10 mouse cellular contexts compared by ENCODE assay signal in genomic region chr10:20723962-20724361, GRCm38 (mm10). TPM values are rescaled to one million over a fixed set of nuclear protein-coding genes. Genes with fewer than 3 reads are reported as not detected.
DNase-seq lines count a peak whose midpoint lies in the region; ATAC-seq and TF ChIP-seq lines count a peak whose summit lies in the region.
"Had no signal": no experiment of that assay in that cellular context is flagged by ENCODE, and none has a peak within 500 bp of the region (broad histone marks: within the 10 kb centered on the region; RNA-seq: fewer than 3 reads in every experiment).

No protein-coding gene starts in this region.

- peak overlapping the region; percentile 38 for H3K4me3 ChIP-seq in lung, embryonic 15.5 days
- peak overlapping the region; percentile 33 for H3K4me3 ChIP-seq in forebrain, embryonic 15.5 days
- peak overlapping the region; percentile 45 for H3K4me3 ChIP-seq in limb, embryonic 13.5 days
- H3K4me3 ChIP-seq in olfactory bulb, adult 2 months (ENCODE audit: insufficient read depth, low read depth, low read length), result peak overlapping the region; percentile 53; the same call in 1 of the 2 replicates

- no peak for ATAC-seq in lung, embryonic 15.5 days (ENCODE audit: borderline replicate concordance, extremely low read depth, low FRiP score, low TSS enrichment)
- no peak for ATAC-seq in forebrain, embryonic 15.5 days (replicated peaks)
- ATAC-seq in limb, embryonic 13.5 days (ENCODE audit: low FRiP score, low read depth), result no peak
- ATAC-seq: Patski had no signal

- H3K27me3 ChIP-seq in lung, embryonic 15.5 days, result no peaks in the 10 kb centered on the region
- H3K27me3 ChIP-seq in forebrain, embryonic 15.5 days, result no peaks in the 10 kb centered on the region
- no peaks in the 10 kb centered on the region for H3K27me3 ChIP-seq in limb, embryonic 13.5 days

- TF ChIP-seq CTCF in olfactory bulb, adult 2 months (IDR thresholded peaks at IDR 0.05; ENCODE audit: insufficient read depth, low read depth, low read length), result no peak

- no peak for TF ChIP-seq POLR2A in olfactory bulb, adult 2 months (IDR thresholded peaks at IDR 0.05; ENCODE audit: insufficient read depth, low read depth, low read length)

- DNase-seq in lung, postnatal 25 days (ENCODE audit: low spot score), result no peak
- no peak for DNase-seq in cerebellum, adult 18-20 months
- DNase-seq in right cerebral cortex, adult 2 months (ENCODE audit: low spot score in 2 of 2), result no peak
- no peak for DNase-seq in cerebellum, adult 9-11 months
- DNase-seq: thymus, postnatal 25 days had no signal

- H3K4me1 ChIP-seq in lung, embryonic 15.5 days, result peaks cover 22% of the 10 kb centered on the region
- H3K4me1 ChIP-seq in forebrain, embryonic 15.5 days, result peaks cover 33% of the 10 kb centered on the region
- peaks cover 26% of the 10 kb centered on the region for H3K4me1 ChIP-seq in limb, embryonic 13.5 days
- H3K4me1 ChIP-seq in olfactory bulb, adult 2 months (ENCODE audit: control insufficient read depth, insufficient read depth, low read length), result peaks cover 3% of the 10 kb centered on the region

- no peaks in the 10 kb centered on the region for H3K36me3 ChIP-seq in lung, embryonic 15.5 days
- H3K36me3 ChIP-seq in forebrain, embryonic 15.5 days, result no peaks in the 10 kb centered on the region
- no peaks in the 10 kb centered on the region for H3K36me3 ChIP-seq in limb, embryonic 13.5 days

- WGBS in lung, embryonic 15.5 days, result 18% methylated on average over 3 of the region's 3 CpGs
- 6% methylated on average over 3 of the region's 3 CpGs for WGBS in forebrain, embryonic 15.5 days
- WGBS in limb, embryonic 13.5 days, result 12% methylated on average over 3 of the region's 3 CpGs
- 8% methylated on average over 3 of the region's 3 CpGs for WGBS in olfactory bulb, adult 2 months

- H3K9ac ChIP-seq in lung, embryonic 15.5 days, result peak overlapping the region; percentile 26; the same call in 1 of the 2 replicates
- H3K9ac ChIP-seq in forebrain, embryonic 15.5 days (replicated peaks), result peak overlapping the region; percentile 35; the same call in 1 of the 2 replicates
- 0 out of 2 replicates have a peak overlapping the region, but pooled peaks have one; percentile 57 for H3K9ac ChIP-seq in limb, embryonic 13.5 days

- peak overlapping the region; percentile 59 for H3K4me2 ChIP-seq in lung, embryonic 15.5 days
- peak overlapping the region; percentile 49 for H3K4me2 ChIP-seq in forebrain, embryonic 15.5 days (replicated peaks)
- H3K4me2 ChIP-seq in limb, embryonic 13.5 days (replicated peaks), result peak overlapping the region; percentile 64

- H3K27ac ChIP-seq in lung, embryonic 15.5 days, result no peak overlapping the region
- no peak overlapping the region for H3K27ac ChIP-seq in forebrain, embryonic 15.5 days (replicated peaks)
- peak overlapping the region; percentile 77; the same call in 1 of the 2 replicates for H3K27ac ChIP-seq in limb, embryonic 13.5 days
- no peak overlapping the region for H3K27ac ChIP-seq in olfactory bulb, adult 2 months (ENCODE audit: insufficient read depth, low read depth, low read length)

- H3K9me3 ChIP-seq in lung, embryonic 15.5 days, result no peaks in the 10 kb centered on the region
- no peaks in the 10 kb centered on the region for H3K9me3 ChIP-seq in forebrain, embryonic 15.5 days
- no peaks in the 10 kb centered on the region for H3K9me3 ChIP-seq in limb, embryonic 13.5 days

RNA-seq across cellular contexts. Expression of gene Pde7b, which starts 0.9 kb away (rescaled TPM):
- 2.5 and 3.1 TPM in 2 replicates for polyA plus RNA-seq in lung, embryonic 15.5 days (2015; fragmentation: Nextera tagmentation; extraction: Ambion mirVana)
- 3.7 and 4.5 TPM in 2 replicates for polyA plus RNA-seq in forebrain, embryonic 15.5 days (2015; fragmentation: Nextera tagmentation; extraction: Ambion mirVana)
- 9.5 and 11.2 TPM in 2 replicates for polyA plus RNA-seq in limb, embryonic 13.5 days (2015; fragmentation: Nextera tagmentation; extraction: Ambion mirVana)
- polyA plus RNA-seq in olfactory bulb, adult 2 months (2012; ENCODE audit: insufficient read depth, insufficient read length, low replicate concordance, missing spikeins), result not detected in 2 replicates
